Mouse (Mus musculus) cerebellum, adult 9-11 months (tissue): Measurements from ENCODE around the gene Stt3a.

Source experiments
- DNase-seq: peaks from one replicate; pipeline ENCODE4 v3.0.0; 2022

Stt3a gene

DNA sequence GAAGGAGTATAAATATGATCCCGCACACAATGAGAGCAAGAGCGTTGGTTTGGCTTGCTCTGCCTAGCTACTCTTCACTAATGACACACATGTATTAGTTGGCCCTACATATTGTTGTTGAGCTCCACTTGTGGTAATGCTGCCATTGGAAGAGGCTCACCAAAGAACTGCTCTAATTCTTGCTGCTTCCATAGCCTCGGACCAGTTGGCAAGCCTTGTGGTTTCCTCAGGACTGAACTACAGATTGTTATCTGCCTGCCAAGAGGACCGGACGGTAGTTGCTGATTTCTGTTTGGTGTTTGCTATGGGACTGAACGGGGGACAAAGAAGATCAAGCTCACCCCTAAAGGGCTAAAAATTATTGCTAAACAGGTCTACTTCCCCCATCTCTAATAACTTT is 60.2 kb downstream of the Stt3a start:
- DNase-seq: no peak

DNA sequence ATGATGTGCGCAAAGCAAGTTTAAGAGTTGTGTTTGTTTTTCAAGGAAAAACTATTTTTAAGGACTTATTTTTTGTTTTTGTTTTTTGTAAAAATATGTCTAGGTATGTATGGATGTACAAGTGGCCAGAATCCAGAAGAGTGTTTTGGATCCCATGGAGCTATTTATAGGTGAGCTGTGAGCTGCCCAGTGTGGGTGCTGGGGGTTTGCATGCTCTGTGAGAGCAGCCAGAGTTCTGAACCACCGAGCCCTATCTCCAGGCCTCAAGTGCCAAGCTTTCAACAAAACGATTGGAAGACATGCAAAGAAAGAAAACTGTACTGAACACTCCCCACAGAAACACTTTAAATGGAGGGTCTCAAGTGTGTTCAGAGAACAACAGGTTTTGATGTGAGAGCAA is 61.6 kb downstream of the Stt3a start:
- no peak for DNase-seq

DNA sequence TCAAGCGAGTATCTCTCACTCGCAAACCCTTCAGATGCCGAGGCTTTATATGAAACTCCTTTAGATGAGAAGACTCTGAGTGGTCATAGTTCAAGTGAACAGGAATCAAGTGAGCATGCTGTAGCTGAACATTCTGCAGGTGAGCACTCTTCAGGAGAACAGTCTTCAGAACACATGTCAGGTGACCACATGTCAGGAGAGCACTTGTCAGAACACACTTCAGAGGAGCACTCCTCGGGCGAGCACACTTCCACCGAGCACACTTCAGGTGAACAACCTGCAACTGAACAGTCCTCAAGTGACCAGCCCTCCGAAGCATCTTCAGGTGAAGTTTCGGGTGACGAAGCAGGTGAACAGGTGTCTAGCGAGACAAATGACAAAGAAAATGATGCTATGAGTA is 73.2 kb downstream of the Stt3a start:
- no peak for DNase-seq

DNA sequence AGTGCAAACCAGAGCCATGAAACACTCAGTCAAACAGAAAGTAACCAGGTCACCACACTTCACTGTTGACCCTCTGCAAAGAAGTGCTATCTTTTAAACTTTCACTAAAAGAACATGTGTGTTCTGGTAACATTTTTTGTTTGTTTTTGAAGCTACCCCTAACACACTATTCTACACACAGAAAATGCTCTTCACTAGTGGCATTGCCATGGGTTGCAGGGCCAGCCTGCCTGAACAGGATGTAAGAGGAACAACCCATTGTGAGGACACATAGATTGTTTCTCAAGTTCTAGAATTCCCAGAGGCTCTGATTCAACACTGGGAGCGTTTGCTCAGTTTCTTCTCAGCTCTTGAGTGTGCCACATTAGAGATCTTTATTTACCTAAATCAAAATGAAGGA is 74.6 kb downstream of the Stt3a start, which contains the start of gene Acrv1:
Gene Acrv1 (plus strand): TSS at position 301 of the 400 bp plus-strand sequence.
- DNase-seq: no peak

DNA sequence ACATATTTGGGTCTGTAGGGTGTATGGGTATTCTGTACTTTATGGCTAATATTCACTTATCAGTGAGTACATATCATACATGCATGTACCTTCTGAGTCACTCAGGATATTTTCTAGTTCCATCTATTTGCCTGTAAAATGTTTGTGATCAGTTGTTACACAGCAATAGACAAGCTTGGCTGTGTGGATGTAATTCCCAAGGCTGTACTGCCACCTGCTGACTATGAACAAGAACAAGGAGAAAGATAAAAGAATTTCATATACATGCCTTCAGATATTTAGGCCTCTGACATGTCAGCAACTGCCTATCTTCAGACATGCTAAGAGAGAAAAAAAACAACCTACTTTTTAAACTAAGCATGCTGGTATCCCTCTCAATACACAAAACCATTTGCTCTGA is 80.2 kb downstream of the Stt3a start:
- DNase-seq: no peak

DNA sequence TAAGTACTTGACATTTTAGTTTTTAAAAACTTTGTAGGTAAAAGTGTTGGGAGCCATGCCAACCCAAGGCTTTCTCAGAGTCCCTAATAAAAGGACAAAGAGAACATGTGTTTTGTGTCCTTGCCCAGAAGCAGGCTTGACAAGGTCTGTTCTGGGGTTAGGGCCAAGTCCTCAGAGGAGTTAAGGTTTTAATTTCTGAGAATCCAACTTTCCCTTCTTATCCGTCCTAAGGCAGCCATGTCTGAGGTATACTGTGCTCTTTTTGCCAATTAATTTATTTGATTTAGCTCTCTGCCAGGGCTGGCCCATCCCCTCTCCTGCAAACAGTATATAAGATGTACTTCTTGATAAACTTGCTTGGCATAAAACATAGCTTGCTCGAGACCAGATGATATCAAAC is 86.1 kb downstream of the Stt3a start:
- DNase-seq: no peak
